Comparison of ENCODE assay signal across 10 mouse cellular contexts in the genomic region with DNA sequence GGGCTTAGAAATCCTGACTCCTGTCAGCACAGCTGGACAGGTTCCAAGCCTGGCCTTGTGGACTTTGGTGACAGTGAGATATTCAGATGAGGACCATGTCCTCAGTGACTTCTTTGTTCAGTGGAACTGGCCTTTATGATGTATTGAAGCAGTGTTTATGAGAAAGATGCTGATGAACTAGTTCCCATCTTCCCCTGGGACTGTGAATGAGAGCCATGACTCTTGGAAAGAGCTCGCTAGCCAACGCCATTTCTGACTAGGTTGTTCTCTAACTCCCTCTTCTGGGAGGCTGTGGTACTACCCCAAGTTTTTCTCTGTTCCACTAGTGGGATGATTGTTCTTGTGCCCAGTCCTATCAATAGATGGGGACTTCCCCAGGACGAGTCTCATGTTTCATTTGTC. TPM values are rescaled to one million over a fixed set of nuclear protein-coding genes. Genes with fewer than 3 reads are reported as not detected.
DNase-seq lines count a peak whose midpoint lies in the region; ATAC-seq and TF ChIP-seq lines count a peak whose summit lies in the region.
"Had no signal": no experiment of that assay in that cellular context is flagged by ENCODE, and none has a peak within 500 bp of the region (broad histone marks: within the 10 kb centered on the region; RNA-seq: fewer than 3 reads in every experiment).

No protein-coding gene starts in this region.

- no peak overlapping the region for H3K4me3 ChIP-seq in kidney, adult 2 months (ENCODE audit: insufficient read depth, low read depth, low read length)
- H3K4me3 ChIP-seq in kidney, embryonic 15.5 days (replicated peaks), result no peak overlapping the region
- H3K4me3 ChIP-seq in G1E (ENCODE audit: low read depth, low read length), result no peak overlapping the region
- H3K4me3 ChIP-seq: limb, embryonic 13.5 days had no signal

- TF ChIP-seq POLR2A in kidney, adult 2 months (IDR thresholded peaks at IDR 0.05; ENCODE audit: low read depth, low read length), result no peak

- peak; percentile 58 for DNase-seq in kidney, adult 2 months
- DNase-seq in G1E (ENCODE audit: low spot score), result no peak
- peak; percentile 44 for DNase-seq in c-Kit-positive CD71-positive TER-119-negative erythroid progenitor cells, embryonic 14.5 days (ENCODE audit: low read depth)
- DNase-seq in heart, adult 9 months (ENCODE audit: low spot score in 2 of 2), result peak; percentile 10 to 35
- DNase-seq in layer of hippocampus, adult 9-11 months, result peak; percentile 71
- peak; percentile 81 for DNase-seq in thymus, postnatal 25 days

- TF ChIP-seq CTCF in kidney, adult 2 months (conservative IDR thresholded peaks at IDR 0.05; ENCODE audit: insufficient read depth, insufficient read length, low read depth, low read length), result peak; percentile 55
- TF ChIP-seq CTCF in G1E (IDR thresholded peaks at IDR 0.05; ENCODE audit: low read depth, low read length), result peak; percentile 53; the same call in 1 of the 2 replicates

- H3K27ac ChIP-seq in kidney, adult 2 months (ENCODE audit: insufficient read depth, low read depth, low read length), result no peak overlapping the region
- H3K27ac ChIP-seq in kidney, embryonic 15.5 days, result no peak overlapping the region
- H3K27ac ChIP-seq: limb, embryonic 13.5 days had no signal

- H3K9ac ChIP-seq in kidney, embryonic 15.5 days, result no peak overlapping the region
- H3K9ac ChIP-seq: limb, embryonic 13.5 days had no signal

- no peaks in the 10 kb centered on the region for H3K36me3 ChIP-seq in kidney, adult 2 months (ENCODE audit: control insufficient read depth, insufficient read depth, low read length)
- no peaks in the 10 kb centered on the region for H3K36me3 ChIP-seq in kidney, embryonic 15.5 days
- H3K36me3 ChIP-seq in G1E (replicated peaks), result no peaks in the 10 kb centered on the region
- H3K36me3 ChIP-seq: limb, embryonic 13.5 days had no signal

- no peaks in the 10 kb centered on the region for H3K9me3 ChIP-seq in kidney, embryonic 15.5 days (replicated peaks)
- no peaks in the 10 kb centered on the region for H3K9me3 ChIP-seq in G1E (replicated peaks)
- H3K9me3 ChIP-seq: limb, embryonic 13.5 days had no signal

- ATAC-seq in kidney, embryonic 15.5 days (replicated peaks; ENCODE audit: low FRiP score), result no peak
- ATAC-seq in G1E (ENCODE audit: extremely low read depth, insufficient number of reproducible peaks, low FRiP score, poor library complexity, severe bottlenecking), result no peak
- ATAC-seq in megakaryocyte-erythroid progenitor cell, adult 5-6 weeks (replicated peaks; ENCODE audit: low FRiP score, low TSS enrichment, poor library complexity, severe bottlenecking), result peak; percentile 94

- WGBS in kidney, adult 2 months, result 7% methylated on average over 3 of the region's 3 CpGs
- WGBS in kidney, embryonic 15.5 days, result 18% methylated on average over 3 of the region's 3 CpGs

- H3K4me1 ChIP-seq in kidney, adult 2 months (ENCODE audit: control insufficient read depth, insufficient read depth, low read length), result no peaks in the 10 kb centered on the region
- H3K4me1 ChIP-seq in kidney, embryonic 15.5 days, result no peaks in the 10 kb centered on the region
- 0 out of 2 replicates have a peak, but pooled peaks cover 2% of the 10 kb centered on the region for H3K4me1 ChIP-seq in G1E (ENCODE audit: insufficient read depth, low read depth, low read length)
- H3K4me1 ChIP-seq: limb, embryonic 13.5 days had no signal

- no peaks in the 10 kb centered on the region; the same call in 1 of the 2 replicates for H3K27me3 ChIP-seq in kidney, adult 2 months (replicated peaks; ENCODE audit: control insufficient read depth, insufficient read depth, low read length)
- 0 out of 2 replicates have a peak, but pooled peaks cover 4% of the 10 kb centered on the region for H3K27me3 ChIP-seq in kidney, embryonic 15.5 days
- peaks cover 15% of the 10 kb centered on the region for H3K27me3 ChIP-seq in G1E (ENCODE audit: insufficient read depth, low read length)

- no peak overlapping the region for H3K4me2 ChIP-seq in kidney, embryonic 15.5 days
- H3K4me2 ChIP-seq: limb, embryonic 13.5 days had no signal

RNA-seq across cellular contexts. Expression of gene Gm2310, which starts 57.7 kb away (rescaled TPM):
- polyA plus RNA-seq in kidney, adult 2 months (2012; rRNA removed), result 0.16 TPM in 1 of 2 replicates, not detected in the other
- polyA plus RNA-seq in kidney, embryonic 15.5 days (2015; fragmentation: Nextera tagmentation; extraction: Ambion mirVana), result not detected in 2 replicates
- total RNA-seq in G1E (2014; fragmentation: Nextera tagmentation) (not detected in 2 replicates), G1E (2017) (not detected in 2 replicates)
- polyA plus RNA-seq in G1E (2012), result not detected in 2 replicates
- not detected in 2 replicates for total RNA-seq in megakaryocyte-erythroid progenitor cell, adult 5-6 weeks (2014; fragmentation: Nextera tagmentation)
- not detected in 2 replicates for total RNA-seq in megakaryocyte-erythroid progenitor cell, adult 5-6 weeks (2017)
- polyA plus RNA-seq: limb, embryonic 13.5 days; spleen, adult 2 months had no signal
